Mouse (Mus musculus) adrenal gland, adult 8-10 months (tissue): ENCODE measurements around the gene Cyp3a11. TPM values are rescaled to one million over a fixed set of nuclear protein-coding genes. Genes with fewer than 3 reads are reported as not detected.
"Not testable (repeated sequence)": the region's sequence is repeated elsewhere in the genome, so short reads cannot be mapped to it uniquely, and the experiment has no call there.

Experiments
- DNase-seq: peaks from one replicate; pipeline ENCODE4 v3.0.0; 2022
- total RNA-seq, 4 experiments: library from RNA; stranded (reverse); gene quantifications; 2 replicates each; pipeline ENCODE4 v1.2.4; 2022

The Cyp3a11 gene
- 1 to 10 TPM in 1 of 4 experiments, under 1 TPM in 1, not detected in 2; 0.15 to 1.2 TPM for total RNA-seq

GRCm38 (mm10) chr5:145879688-145880087 lies at the start of gene Cyp3a11:
Gene Cyp3a11, minus strand, starts transcription at chr5:145879964.
- no peak for DNase-seq

- no peak for DNase-seq
Measured at GRCm38 (mm10) chr5:145912912-145913311, 33.1 kb upstream of the Cyp3a11 start.

GRCm38 (mm10) chr5:145911781-145912180 lies 32.0 kb upstream of the Cyp3a11 start:
- DNase-seq, result no peak

- not testable (repeated sequence) for DNase-seq
Measured at GRCm38 (mm10) chr5:145906937-145907336, 27.2 kb upstream of the Cyp3a11 start.

- no peak for DNase-seq
Measured at GRCm38 (mm10) chr5:145904535-145904934, 24.8 kb upstream of the Cyp3a11 start.

GRCm38 (mm10) chr5:145903349-145903748 lies 23.6 kb upstream of the Cyp3a11 start:
- no peak for DNase-seq

- no peak for DNase-seq
Measured at GRCm38 (mm10) chr5:145900436-145900990, 20.7 kb upstream of the Cyp3a11 start.

- DNase-seq, result no peak
Measured at GRCm38 (mm10) chr5:145897271-145897670, 17.5 kb upstream of the Cyp3a11 start.

GRCm38 (mm10) chr5:145881207-145881606 lies 1.4 kb upstream of the Cyp3a11 start:
- DNase-seq, result no peak

GRCm38 (mm10) chr5:145867433-145867832 lies 12.3 kb downstream of the Cyp3a11 start:
- not testable (repeated sequence) for DNase-seq

GRCm38 (mm10) chr5:145805796-145806195 lies 74.0 kb downstream of the Cyp3a11 start, which contains the start of gene Cyp3a44:
Gene Cyp3a44, minus strand, starts transcription at chr5:145805874.
- not testable (repeated sequence) for DNase-seq

Other genes starting within 250 kb of the Cyp3a11 start
- under 1 TPM in 1 of 4 experiments, not detected in 3; 0.55 TPM for gene Cyp3a41a, start 159.8 kb downstream of the Cyp3a11 start, total RNA-seq
- gene Cyp3a44, start 74.1 kb downstream of the Cyp3a11 start, total RNA-seq, result not detected
- under 1 TPM in 2 of 4 experiments, not detected in 2; 0.54 to 0.55 TPM for gene Cyp3a25, start 129.7 kb upstream of the Cyp3a11 start, total RNA-seq
- gene Cyp3a59, start 199.3 kb upstream of the Cyp3a11 start, total RNA-seq, result not detected